Mouse (Mus musculus) CD4-positive helper T cell, adult 2 months (primary cell): ENCODE results near the gene Jade1.

ENCODE experiments used
- DNase-seq: peaks from one replicate; pipeline ENCODE4 v3.0.0-alpha.2; 2012; ENCODE audit warnings: low read depth, missing footprints, low spot score

The Jade1 gene

DNA sequence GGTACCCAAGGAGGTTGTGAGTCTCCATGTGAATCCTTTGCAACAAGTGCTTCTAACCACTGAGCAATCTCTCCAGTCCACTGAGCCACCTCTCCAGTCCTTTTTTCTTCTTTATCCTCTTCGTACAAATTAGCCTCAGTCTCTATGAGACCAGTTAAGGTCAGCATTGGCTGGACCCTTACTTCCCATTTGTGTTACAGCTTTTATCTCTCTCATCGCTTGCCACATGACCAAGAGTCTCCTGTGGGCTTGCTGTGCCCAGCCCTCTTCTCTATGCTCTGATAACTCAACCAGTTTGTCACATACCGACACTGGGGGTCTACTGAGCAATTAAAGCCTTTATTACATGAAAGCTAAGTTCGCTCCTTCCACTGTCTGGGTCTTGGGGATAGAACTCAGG lies 7.3 kb upstream of the Jade1 start:
- no peak for DNase-seq

DNA sequence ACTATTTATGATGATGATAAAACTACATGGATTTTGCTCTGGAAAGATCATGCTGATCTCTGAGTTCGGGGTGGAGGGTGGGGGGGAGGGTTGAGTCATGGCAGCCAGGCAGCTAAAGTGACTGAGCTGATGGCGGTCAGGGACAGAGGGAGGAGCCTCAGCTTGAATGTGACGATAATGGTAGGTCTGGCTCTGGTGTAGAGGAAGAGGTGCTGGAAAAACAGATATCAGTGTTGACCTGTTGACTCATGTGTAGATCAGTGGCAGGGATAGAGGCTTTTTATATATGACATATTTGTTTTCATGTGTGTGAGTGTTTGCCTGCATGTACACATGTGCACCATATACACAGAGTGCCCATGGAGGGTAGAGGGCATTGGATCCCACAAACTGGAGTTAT lies 3.9 kb upstream of the Jade1 start:
- no peak for DNase-seq

- DNase-seq = no peak
These were observed 2.6 kb upstream of the Jade1 start for GRCm38 (mm10) chr3:41552777-41553548.

- DNase-seq = no peak
These were observed 1.9 kb upstream of the Jade1 start for GRCm38 (mm10) chr3:41553681-41554080.

DNA sequence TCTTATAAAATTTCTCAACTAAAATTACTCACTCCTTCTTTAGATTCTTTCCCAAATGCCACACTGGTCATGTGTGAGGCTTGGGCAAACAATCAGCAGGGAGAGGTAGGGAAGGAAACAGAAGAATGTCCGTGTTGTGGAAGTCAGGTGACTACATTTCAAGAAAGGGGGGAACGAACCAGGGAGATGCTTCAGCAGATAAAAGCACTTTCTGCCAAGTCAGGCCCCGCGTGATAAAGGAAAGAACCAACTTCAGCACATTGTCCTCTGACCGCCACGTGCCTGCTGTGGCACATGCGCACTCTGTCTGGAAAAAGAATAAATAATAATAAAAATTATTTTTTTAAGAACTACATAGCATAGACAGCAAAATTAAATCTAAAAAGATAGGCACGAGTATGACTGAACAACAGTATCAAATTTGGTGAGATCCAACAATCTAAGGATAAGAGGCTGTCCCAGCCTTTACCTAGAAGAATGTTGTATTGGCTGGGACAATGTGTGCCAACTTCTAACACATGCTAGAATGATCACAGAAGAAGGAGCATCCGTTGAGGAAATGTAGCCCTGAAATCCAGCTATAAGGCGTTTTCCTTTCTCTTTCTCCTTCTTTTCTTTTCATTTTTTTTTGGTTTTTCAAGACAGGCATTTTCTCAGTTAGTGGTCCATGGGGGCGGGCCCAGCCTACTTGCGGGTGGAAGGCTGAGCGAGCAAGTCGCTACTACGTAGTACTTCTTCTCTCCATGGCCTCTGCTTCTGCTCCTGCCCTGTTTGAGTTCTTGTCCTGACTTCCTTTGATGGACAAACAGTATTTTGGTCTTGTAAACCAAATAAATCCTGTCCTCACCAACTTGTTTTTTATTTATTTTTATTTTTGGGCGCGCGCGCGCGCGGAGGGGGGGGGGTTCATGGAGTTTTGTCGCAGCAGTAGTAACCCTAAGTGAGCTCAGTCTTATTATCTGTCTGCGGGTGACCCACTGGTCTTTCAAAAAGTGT lies 753 bp upstream of the Jade1 start:
- DNase-seq = no peak

GRCm38 (mm10) chr3:41556451-41557266 lies 1.1 kb downstream of the Jade1 start:
- DNase-seq = no peak

DNA sequence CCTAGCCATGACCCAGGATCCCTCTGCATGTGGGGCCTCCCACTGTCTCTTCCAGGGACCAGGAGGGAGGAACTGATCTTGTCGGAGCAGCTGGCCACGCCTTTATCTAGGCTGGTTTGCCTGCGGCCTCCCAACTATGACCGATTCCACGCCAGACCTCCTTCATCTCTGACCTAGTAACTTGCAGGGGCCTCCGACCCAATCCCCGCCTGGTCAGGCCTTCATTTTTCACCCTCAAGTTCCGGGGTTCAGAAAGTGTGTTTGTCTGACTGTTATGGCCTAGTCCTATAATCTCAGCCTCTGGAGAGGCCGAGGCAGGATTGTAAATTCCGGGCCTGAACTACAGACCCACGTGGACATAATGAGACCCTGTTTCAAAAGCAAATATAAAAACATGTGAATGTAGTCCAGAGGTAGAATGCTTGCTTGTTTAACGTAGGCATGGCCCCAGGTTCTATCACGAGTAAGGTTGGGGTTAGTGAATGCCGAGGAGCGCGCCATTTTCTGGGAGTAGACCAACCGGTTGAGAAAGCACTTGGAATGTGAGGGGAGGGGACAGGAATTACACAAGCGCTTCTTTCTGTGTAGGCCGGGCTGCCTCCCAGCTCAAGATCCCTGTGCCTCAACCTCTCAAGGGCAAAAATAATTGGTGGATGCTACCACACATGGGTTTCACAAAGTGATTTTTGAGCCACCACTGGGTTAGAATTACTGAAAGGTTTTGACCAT lies 1.9 kb downstream of the Jade1 start:
- no peak for DNase-seq

- no peak for DNase-seq
These were observed 5.0 kb downstream of the Jade1 start for GRCm38 (mm10) chr3:41560489-41560888.

DNA sequence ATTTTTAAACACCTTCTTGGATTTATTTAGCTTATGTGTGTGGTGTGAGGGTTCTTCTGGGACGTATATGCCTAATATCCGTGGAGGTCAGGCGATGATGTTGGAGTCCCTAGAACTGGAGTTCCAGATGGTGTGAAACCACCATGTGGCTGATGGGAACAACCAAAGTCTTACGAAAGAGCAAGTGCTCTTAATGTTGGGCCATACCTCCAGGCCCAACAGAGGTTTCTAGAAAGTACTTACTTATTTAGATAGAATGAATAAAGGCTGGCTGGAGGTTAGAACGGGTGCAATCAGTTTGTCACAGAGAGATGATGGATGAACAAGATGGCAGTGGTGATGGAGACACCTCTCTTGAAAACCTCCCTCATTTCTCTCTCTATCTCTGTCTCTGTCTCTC lies 6.3 kb downstream of the Jade1 start:
- DNase-seq = no peak

DNA sequence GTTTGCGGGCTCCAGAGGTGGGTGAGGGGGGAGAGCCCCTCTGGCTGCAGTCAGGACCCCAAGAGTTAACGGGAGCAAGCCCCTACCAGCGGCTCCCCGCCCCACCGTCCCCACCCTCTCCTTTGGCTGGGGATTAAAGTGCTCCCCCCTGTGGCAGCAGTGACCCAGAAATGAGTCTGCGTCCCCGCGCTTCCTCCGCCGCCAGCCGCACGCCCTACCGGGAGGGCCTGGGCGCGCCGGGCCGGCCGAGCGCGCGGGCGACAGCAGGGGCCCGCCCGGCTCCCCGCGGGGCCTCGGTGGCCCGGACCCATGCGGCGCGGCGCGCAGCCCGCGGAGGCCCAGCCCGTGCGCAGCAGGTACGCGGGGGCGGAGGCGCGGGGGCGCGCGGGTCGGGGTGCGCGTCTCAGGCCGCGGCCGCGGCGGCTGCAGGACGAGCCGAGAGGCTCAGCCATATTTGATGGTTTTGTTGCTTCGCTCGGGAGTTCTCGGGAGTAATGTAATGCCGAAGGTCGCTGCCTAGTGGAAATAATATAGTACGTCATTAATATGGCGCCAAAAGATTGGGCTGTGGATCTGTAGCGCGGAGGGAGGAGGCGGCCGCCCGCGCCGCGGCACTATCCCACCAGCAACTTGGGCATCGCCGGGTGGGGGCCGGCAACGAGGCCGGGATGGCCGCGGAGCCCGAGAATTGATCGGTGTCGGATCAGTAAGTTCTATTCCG lies 7.8 kb downstream of the Jade1 start:
- peak; percentile 75 for DNase-seq

DNA sequence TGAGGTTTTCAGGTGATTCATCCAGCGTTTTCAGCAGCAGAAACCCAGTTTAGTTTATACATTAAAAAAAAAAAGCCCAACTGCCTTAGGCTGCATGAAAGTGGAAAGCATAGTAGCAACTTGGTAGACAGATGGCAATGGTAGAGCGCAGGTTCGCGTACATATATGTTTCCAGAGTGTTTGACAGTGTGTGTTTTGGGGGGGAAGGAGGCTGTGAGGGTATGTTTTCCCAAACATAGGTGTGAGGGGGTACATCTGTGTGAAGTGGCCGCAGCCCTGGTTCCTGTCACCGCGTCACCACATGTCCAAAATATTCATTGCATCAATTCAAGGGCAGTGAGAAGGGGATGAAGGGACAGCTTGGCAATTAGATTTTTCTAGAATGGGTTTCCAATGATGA lies 8.5 kb downstream of the Jade1 start:
- no peak for DNase-seq

DNA sequence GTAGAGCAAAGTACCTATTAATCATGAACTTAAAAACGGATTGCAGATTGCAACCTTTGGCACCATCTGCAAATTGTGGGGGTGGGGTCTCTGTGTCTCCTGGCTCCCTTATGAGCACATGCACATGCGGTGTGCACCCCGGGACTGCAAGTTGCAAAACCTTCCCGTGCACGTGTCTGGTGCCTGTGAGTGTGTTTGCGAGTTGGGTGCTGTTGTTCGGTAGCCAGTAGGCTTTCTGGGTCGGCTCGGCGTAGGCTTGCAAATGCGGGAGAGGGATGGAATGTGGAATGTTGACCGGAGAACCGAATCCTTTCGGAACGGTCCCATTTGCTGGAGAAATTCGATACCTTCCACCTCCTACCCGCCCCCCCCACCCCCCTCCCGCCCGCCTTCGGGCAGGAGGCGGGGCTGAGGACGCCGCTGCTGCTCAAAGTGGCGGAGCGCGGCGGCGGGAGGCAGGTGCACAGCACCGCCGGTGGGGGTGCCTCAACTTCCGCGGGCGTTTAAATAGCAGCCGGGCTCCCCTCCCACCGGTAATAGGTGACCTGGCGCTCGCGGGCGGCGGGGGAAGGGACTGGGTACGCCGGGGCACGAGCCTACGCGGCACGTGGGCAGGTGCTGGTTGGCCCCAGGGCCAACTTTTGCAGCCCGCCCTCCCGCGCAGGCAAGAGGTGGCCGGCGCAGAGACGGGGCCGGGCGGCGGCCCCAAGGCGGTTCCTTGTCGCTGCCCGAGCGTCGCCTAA lies 9.1 kb downstream of the Jade1 start:
- peak; percentile 90 for DNase-seq

DNA sequence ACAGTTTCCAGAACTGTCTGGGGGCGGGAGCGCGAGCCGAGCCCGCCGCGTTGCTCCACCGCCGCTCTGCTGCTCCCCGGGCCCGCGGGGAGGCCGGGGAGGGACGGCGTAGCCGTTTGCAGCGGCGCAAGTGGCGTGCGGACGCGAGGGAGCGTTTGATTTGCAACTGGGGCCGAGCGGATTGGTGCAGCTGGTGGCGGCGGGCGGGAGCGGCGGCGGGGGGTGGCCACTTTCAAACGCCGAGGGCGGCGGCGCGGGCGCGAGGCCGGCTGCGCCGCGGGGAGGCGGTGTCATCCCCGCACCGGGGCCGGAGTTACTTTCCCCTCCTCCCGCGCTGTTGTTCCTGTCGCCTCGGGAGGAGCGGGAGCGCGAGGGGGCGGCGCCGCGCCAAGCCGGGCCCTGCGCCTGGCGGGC lies 9.9 kb downstream of the Jade1 start:
- peak; percentile 85 for DNase-seq

DNA sequence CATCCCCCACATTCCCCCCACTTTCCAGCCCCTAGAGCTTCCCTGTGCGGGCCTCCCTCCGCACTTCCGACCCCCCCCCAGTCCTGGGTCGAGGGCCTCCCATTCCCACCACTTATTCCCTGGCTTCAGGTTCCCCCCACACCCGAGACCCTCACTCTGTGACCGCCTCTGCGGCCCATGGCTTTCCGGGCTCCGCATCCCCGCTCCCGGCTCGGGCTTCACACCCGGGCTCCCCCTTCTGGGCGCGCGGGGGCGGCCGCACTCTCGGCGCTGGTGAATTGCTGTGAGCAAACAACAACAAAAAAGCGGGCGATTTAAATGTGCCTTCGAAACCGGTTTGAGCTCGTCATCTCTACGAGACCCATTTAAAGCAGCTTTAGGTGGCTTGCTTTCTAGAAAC lies 10.4 kb downstream of the Jade1 start:
- peak; percentile 83 for DNase-seq

GRCm38 (mm10) chr3:41569943-41570342 lies 14.4 kb downstream of the Jade1 start:
- DNase-seq = no peak

DNA sequence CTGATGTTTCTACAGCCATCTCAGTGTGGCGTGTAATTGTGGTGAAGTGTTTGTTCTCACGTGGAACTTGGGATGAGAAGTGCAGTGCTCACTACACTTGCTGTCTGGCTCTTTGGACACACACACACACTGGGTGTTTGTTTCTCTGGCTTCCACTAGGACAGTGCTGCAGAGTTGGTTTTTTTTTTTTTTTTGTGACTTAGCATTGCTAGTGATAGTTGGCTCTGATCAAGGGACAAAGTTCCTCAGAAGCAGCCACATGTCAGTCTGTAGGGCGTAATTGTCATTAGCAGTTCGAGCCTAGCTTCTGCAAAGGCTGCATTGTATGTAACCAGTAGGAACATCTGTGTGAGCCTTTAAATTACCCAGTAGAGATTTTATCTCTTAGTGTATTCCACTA lies 16.6 kb downstream of the Jade1 start:
- DNase-seq = no peak

- no peak for DNase-seq
These were observed 17.4 kb downstream of the Jade1 start for GRCm38 (mm10) chr3:41572968-41573367.

DNA sequence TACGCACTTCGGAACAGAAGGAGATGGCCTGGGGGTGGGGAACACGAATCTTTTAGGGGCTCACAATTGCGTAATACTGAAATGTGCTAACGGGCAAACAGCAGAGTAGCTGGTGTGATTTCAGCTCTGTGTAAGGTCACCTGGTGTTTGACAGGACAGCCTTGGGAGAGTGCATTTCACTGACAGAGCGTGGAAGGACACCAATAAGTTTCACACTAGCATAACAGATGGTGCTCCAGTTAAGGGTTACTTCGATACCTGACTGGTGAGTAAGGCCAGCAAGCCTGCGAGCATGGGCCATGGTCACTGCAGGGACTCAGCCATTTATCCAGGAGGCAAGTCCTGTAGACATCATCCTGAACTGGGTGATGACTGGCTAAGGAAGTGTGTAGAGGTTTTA lies 18.7 kb downstream of the Jade1 start:
- no peak for DNase-seq

DNA sequence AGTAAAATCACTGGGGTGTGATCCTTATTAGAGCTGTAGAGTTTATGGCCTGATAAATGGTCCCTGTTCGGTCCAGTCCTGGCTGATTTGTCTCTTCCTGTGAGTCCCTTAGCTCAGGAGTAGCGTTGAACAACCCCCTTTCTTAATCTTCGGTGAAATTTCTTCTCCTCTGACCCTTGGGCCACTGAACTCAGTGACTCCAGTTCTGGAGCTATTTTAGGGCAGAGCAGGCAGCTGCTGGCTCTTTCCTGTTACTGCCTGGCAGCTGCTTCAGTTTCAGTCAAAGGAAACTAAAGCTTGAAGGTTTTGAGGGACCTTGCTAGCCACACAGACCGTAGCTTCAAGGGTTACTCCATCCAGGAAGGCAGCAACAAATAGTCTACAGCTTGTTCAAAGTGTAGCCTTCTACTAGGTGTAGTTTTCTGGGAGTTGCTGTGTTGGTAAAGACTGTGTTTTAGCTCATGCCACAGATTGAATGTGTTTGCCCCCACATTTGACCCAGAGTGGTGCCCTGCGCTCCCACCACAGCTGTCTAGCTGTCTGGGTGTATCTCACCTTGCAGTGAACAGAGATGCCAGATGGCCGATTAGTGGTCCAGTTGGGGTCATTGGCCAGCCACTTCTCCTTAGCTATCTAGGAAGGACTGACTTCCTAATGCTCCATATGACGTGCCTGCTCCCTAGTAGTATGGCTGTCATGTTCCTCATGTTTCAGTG lies 19.3 kb downstream of the Jade1 start:
- DNase-seq = no peak
